Mouse (Mus musculus) small intestine, adult 2 months (tissue): Measurements from ENCODE around the gene Grb2.

Source experiments
- CTCF ChIP-seq: fragments of 200-500 bp; IDR thresholded peaks from 2 replicates; pipeline ENCODE4 v1.5.1; 2012; ENCODE audit warnings: low read depth, mild to moderate bottlenecking, control low read depth, inconsistent platforms, low read length, moderate library complexity, mixed read lengths; ENCODE audit not compliant: insufficient replicate concordance, insufficient read length; ENCODE audit errors: extremely low read depth
- POLR2A ChIP-seq: fragments of 200-500 bp; IDR thresholded peaks from 2 replicates; pipeline ENCODE4 v1.6.1; 2012; ENCODE audit warnings: low read depth, mild to moderate bottlenecking, control low read depth, inconsistent platforms, low read length, moderate library complexity

- TF ChIP-seq POLR2A (no peak), CTCF (no peak)
Measured at GRCm38 (mm10) chr11:115678861-115679260, 29.5 kb downstream of the Grb2 start.
